Mouse (Mus musculus) heart, adult 2 months (tissue): ENCODE measurements at regions not wholly inside any gene's neighbourhood (a gene's known extent, or its start where the extent isn't known, plus 50 kb on each side); places are given as distances from the start of the nearest gene placed in this dataset.

ENCODE experiments used
- CTCF ChIP-seq: fragments of 200-600 bp; IDR thresholded peaks from 2 replicates; pipeline ENCODE4 v1.8.1; 2022; ENCODE audit warnings: antibody characterized with exemption, mild to moderate bottlenecking, moderate library complexity
- POLR2A ChIP-seq: fragments of 200-500 bp; IDR thresholded peaks from 2 replicates; pipeline ENCODE4 v1.6.1; 2011; ENCODE audit warnings: mild to moderate bottlenecking, low read depth, low read length, control low read depth; ENCODE audit not compliant: insufficient read depth

DNA sequence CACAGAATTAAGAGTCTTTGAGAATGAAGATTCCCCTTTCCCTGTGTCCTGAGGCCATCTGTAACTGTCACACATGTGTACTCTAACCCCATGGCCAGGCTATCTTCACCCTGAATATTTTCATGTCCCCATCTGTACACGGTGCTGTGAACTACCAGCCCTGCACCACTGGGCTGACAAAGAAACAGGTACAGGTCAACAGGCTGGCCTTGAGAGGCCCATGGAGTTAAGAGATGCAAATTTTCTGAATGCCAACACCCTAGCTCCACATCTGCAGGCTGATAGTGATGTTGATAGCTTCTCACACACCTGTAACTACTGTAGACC, 159.8 kb upstream of the Nsun2 start:
- TF ChIP-seq POLR2A (no peak), CTCF (no peak)
